Mouse (Mus musculus): ENCODE measurements around the gene Ush2a.

Gene Ush2a

DNA sequence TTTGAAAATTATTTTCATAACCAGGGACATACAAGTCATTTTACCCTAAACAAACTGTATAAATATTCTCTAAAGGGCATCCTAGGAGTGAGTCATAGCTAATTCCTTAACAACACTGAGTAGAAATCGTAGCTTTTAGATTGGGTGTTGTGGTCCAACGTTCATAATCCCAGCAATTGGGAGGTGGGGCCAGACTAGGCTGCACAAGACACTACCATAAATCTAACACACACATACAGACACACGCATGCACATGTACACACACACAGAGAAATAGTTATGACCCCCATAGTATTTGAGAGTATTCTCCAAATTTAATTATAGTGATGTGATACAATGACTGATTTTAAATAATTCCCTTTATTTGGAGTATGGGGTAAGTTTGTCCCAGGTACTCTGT lies 125.5 kb downstream of the Ush2a start:
- no peak for DNase-seq (ENCODE audit: low spot score)

DNA sequence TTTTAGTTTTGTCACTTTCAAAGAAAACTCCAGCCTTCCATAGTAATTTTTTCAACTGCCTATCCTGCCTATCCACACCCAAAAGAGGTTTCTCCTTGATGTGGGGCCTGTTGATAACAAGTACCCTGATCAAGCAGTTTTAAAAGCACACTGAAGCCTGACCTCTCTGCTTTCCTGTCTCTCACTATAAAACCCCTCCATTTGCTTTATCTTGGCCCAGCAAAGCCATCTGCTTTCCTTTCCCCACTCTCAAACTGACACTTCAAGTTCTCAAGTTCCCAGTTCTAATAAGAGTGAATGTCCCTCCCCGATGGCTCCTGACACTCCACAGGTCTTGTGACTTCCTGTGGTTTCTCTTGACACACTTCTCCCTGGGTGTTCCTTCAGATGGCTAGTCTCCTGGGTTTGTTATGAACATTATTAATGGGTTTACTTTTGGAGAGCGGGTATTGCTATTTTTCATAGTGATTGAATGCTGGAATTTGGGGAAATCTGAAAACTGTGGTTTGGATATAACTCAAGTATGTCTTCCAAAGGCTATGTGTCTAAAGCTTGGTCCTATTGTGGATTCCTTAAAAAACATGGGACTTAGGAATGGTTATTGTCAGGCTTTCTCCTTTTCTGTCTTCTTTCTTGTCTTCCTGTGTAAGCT lies 126.1 kb downstream of the Ush2a start:
- no peak for DNase-seq (ENCODE audit: low spot score)

DNA sequence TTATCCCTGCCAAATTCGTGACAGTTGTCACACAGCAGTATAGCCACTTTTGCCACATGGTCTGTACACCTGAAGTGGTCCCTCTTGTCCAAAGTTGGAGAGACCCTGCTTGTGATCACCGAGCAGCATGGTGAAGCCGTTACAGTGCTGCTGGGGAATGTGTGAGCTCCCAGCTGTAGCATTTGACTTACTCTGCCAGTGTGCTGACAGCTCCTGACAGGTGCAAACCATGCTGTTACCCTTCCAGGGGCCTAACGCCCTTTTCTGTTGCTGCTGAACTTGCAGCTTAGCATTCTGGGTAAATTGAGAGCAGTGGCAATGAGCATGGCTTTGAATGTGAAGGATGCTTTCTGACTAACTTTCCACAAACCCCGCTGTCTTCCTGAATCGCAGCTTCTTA lies 128.3 kb downstream of the Ush2a start:
- peak; percentile 8 for DNase-seq (ENCODE audit: low spot score)

DNA sequence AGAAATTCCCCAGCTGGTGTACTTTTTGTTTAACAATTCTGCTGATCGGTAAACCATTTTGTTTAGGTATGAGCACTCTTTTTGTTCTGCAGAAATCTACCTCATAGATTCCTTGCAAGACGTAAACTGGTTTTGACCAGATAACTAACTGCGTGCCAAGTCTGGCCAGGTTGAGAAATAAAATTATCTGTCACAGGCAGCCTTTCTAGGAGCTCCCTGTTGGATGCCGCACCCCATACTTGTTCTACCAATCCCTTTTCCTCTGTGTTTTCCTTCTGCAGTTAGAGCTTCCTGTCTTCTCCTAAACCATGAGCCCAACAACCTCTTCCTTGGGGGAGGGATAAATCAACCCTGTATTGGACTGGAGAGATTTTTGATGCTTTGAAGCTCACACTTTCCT lies 145.4 kb downstream of the Ush2a start:
- no peak for DNase-seq (ENCODE audit: low spot score)

DNA sequence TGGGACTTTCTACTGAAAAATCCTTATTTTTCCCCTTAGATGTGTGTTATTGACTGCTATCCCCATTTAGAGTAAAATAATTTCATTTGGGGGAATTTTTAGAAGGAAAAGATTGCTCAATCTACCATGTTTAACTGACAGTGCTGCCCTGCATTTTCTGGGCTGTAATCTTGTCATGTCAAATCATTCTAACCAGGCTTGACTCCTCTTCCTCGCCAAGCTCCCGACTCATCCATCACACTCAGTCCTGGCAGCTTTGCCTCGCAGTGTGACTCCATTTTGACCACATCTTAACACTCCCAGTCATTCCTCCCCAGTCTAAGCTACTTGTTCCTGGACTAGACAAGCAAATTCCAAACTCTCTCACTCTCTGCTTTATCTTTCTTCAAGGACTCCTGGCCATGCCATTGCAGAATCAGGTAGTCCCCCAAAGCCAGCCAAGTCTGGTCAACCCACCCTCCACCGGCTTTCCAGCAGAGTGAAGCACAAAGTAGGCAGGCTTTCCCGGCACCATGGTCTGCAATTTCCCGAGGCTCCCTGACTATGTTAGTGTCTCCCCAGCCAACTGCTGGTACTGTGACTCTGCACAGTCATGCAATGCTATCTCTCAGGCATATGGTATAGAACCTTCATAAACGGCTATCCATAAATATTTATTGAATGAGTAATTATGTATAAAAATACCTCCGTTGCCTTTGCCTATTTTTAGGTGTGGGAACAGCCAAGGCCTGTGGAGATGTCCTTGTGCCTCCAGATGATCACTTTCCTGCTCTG lies 146.0 kb downstream of the Ush2a start:
- no peak for DNase-seq (ENCODE audit: low spot score)

DNA sequence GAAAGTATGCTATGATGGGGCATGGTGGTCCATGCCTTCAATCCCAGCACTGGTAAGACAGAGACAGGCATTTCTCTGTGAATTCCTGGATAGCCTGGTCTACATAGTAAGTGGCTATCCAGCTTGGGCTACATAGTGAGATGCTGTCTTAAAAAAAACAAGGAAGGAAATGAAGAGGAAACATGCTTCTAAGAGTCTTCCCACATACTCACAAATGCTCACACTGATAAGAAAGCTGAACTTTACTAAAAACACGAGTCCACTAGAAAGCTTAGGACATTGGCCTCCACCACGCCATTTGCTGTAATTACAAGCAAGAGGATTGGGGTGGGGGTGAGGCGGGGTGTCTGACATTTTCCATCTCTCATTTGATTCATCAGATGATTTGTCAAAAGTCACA lies 148.7 kb downstream of the Ush2a start:
- no peak for DNase-seq (ENCODE audit: low spot score)

DNA sequence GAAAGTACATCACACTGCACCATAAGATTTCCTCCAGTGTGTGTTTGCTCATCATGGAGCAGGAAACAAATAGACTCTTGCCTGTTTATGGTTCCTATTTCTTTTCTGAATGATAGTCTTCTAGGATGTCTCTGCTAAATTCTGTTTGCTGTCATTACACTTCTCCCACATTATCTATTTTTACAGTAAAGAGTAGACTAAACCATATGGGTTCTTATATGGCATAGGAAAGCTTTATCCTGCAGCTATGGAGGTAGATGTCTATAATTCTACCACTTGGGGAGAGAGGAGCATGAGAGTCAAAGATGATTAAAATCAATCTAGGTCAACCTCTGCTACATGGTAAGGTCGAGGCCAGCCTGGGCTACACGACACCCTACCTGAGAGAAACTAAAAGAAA lies 158.7 kb downstream of the Ush2a start:
- no peak for DNase-seq (ENCODE audit: low spot score)

DNA sequence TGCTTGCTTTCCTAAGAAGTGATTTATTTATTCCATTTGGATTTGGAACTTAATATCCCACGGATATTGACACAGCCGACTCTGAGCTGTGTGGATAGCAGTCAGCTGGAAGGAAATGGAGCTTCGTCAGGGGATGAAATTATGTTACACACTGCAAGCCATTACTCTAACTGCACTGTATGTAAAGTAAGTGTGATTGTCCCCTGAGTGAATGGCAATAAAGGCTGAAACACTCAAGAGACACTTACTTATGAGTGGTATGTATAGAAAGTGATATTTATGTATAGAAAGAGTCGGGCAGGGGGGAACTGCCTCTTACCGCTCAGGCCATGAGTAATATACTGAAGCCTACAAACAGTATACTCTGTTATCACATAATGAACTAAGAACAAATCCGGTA lies 166.3 kb downstream of the Ush2a start:
- no peak for DNase-seq (ENCODE audit: low spot score)

DNA sequence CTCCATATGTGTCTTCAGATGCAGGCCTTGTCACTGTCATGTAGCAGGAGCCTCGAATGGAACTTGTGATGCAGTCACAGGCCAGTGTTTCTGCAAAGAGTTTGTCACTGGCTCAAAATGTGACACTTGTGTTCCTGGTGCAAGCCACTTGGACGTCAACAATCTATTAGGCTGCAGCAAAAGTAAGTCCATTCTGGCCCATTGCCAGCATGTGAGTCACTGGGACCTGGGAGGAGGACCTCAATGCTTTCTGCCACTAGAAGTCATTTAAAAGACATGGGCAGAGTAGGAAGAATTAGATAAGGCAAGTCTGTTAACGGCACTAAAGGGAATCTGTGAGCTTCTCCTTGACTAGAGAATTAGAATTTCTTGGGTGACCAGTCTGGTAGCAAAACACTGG lies 168.9 kb downstream of the Ush2a start:
- DNase-seq (ENCODE audit: low spot score), result no peak

DNA sequence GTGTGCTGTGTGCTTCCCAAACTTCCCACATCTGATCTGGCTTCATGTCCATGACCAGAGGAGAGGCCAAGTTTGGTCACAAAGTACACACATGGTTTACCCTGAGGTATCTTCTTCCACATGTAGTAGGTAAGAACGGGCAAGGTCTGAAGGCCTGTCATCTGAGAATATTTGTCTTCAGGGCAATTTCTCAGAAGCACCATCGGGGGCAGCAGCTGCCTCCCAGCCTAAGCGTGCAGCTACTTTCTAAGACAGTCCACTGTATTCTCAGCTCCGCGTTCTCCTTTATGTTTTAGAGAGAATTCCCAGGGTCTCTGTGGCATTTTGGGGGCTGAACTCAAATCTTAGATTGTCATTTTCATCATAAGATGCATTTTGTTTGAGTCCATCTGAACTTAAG lies 186.1 kb downstream of the Ush2a start:
- no peak for DNase-seq (ENCODE audit: low spot score)

DNA sequence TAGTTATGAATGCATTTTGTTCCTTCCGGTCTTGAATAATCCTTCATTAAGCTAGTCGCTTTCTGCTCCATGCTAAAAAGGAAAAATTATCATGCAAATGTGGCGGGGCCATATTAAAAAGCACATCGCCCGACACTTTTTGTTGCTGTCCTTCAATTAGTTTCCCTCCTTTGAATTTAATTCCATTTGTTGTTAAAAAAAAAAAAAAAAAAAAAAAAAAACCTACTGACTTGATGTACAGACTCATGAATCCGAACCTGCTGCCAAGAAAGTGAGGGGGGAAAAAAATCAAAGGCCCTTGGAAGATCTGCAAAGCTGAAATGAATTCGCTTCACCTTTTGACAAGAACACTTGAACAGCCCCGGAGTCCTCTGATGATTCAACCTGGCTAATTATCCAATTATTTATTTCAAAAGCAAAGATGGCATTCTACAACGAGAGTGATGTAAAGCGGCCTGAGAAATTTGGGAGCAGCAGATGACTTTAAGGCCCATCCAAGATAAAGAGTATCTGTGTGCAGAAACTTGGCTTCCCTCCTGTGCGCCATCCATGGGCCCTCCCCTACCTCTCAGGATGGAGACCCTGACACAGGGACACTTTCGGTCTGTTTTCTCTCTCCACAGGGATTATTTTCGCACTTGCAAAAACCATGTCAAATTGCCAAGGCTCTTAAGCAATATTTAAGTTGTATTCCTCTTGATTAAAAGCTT lies 194.8 kb downstream of the Ush2a start:
- no peak for DNase-seq (ENCODE audit: low spot score)

DNA sequence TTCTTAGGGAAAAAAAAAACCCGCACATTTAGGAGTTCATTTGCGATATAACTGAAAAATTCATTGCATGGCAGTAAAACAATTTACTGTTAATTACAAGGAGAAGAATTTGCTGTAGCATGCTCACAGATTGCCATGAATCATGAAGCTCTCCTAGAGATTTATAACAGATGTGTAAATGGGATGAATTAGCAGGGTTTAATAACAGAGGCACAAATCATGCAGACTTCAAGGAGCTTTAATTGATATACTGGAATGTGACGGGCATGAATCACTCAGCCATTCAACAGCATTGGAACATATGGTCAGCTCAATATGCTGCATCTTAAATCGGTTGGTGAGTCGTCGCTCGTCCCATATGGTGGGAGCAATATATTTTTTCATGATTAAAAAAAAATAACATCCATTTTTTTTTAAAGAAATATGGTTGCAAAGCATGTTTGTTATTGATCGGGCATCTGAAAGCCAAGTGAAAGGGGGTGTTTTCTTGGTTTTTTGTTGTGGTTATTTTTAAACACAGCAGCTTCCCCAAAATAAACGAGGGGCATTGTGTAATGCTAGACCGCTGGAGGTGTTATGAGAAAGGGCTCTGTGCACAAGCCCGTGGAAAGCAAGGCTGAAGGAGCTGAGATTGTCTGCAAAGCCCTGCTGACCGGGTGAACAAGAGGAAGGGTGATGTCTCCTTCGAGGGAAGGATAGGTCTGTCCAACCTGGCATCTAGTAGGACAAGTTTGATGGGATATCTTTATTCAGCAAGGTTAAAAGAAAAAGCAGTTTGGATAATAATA lies 195.6 kb downstream of the Ush2a start:
- DNase-seq (ENCODE audit: low spot score), result peak; percentile 17

DNA sequence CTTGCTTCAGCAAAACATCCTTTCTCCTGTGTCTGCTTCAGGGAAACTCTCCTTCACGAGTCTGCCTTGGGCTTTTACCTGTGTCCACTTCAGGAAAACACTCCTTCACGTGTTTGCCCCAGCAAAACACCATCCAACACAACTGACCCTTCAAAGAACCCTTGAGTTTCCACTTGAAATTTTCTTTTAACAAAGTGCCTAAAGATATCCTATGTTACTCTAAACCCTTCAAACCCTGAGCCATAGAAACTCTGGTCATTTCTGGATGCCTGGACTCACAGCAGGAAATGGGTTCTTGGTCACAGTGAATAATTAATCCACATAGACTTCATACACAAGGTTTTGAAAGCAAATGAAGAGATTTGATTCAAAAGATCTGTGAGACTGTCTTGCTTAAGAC lies 199.4 kb downstream of the Ush2a start:
- DNase-seq (ENCODE audit: low spot score), result no peak

DNA sequence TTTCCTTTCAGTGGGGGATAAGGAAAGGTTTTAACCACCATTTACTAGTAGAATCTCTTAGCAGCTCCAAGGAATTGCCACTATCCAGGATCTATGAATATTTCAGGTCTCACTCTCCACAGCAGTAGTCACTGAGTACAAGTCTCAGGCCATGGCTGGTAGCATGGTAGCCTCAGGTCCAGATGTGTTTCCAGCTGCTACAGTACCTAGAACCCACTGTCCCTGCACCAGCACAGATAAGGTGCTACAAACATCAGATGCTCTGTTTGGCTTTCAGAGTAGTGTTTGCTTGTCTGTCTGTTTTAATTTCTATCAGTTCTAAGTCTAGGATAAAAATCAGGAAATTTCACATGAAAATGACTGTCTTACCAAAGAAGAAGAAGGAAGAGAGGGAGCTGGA lies 202.8 kb downstream of the Ush2a start:
- DNase-seq (ENCODE audit: low spot score), result no peak

DNA sequence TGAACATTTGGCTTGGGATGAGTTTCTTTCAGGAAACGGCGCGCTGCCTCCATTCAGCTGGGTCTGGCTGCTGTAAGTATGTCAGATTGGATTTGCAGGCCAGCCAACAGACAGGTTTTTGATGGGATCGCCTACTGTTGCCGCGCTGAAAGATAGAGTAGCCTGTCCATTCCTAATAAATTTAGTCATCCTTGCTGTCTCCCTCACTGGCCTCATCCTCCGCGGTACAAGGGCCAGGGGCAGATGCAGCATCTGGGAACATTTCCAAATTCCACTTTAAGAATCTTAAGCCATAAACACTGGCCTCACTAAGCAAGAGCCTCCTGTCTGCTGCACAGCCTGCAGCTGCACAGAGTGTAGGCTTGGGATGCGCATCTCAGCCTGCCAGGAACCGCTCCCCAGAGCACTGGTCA lies 206.6 kb downstream of the Ush2a start:
- DNase-seq (ENCODE audit: low spot score), result no peak

DNA sequence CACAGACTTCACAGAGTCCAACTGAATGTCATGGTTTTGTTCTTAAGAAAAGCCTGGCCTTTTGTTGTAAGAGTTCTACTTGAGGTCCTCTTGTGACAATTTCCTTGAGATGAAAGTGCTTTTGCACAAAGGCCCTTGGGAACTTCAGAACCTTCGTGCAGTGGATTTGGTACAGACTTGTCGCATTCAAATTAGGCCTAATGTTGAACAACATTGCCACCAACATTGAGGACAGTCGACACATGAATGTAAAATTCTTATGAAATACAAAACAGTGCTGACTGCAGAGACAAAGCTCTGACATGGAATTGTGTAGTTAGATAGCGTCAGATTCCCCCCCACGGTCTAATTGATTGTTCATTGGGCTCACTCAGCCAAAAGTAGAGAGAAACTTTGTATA lies 243.1 kb downstream of the Ush2a start:
- no peak for DNase-seq (ENCODE audit: low spot score)

DNA sequence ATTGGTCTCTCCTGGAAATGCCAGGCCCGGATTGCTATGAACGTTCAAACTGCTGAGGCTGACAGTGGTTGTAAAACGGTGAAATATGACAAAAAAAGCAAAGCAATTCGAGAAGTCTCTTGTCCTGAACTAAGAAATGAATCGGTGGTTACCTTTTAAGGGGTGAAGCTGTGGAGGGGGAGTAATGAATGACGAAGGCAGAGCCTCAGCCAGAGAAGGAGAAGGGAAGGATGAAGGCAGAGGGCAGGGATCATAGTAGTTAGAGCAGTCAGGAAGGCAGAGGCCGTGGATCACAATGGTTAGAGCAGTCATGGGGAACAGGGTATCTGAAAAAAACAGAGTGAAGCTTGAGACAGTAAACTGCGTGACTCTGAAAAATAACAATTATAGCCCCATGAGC lies 257.0 kb downstream of the Ush2a start:
- DNase-seq (ENCODE audit: low spot score), result no peak

DNA sequence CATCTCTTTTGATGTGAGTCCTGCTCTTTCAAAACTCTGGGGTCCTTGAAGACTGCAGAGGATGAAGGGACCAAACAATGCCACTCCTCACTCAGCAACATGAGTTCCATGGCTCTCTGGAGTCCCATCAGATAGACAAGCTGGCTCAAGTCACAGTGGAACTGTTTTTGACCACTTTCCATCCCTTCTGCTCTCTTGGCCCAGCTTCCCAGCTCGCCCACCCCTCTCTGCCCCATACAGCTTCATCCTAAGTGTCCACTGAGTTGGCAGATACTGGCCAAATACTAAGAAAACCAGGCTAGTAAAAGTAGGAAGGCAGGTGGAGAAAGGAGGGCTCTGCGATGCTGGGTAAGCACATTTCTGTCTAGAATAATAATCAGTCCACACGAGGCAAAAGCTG lies 265.6 kb downstream of the Ush2a start:
- no peak for DNase-seq (ENCODE audit: low spot score)

DNA sequence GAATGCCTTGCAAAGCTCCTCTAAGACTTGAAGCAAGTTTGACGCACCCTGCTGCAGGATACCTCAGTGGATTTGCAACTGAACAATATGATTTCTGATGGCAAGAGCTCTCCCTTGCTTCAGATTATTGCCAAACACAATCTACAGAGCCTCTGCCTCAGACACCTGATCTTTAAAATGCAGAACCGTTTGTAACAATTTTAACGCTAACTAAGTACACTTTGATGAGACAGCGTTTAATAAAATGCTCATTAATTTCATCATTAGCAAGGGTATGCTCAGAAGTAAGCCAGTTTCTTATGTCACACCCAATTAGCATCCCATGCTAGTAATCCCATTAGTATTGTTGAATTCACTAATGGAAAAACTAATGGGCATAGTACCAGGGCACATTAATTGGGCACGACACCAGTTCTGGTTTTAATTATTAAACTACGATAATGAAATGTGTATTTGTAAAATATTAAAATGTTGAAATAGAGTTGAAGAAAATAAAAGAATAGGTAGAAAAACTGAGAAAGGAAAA lies 267.8 kb downstream of the Ush2a start:
- no peak for DNase-seq (ENCODE audit: low spot score)

DNA sequence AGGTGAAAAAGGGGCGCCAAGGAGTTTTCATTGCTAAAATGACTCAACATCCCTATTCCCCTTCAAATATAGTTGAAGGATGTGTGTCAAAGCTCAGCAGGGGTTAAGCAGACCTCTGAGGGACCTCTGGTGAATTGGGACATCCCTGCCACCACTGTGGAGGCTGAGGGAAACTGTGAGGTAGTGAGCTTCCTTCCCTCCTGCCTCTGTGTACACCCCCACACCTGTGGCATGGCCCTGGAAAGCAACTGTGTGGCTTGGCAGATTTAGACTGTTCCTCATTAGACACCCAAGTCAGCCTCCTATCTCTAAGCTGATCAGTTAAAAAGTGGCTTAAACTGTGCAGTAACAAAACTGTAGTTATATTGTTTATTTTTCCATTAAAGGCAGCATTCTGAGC lies 275.2 kb downstream of the Ush2a start:
- DNase-seq (ENCODE audit: low spot score), result no peak

DNA sequence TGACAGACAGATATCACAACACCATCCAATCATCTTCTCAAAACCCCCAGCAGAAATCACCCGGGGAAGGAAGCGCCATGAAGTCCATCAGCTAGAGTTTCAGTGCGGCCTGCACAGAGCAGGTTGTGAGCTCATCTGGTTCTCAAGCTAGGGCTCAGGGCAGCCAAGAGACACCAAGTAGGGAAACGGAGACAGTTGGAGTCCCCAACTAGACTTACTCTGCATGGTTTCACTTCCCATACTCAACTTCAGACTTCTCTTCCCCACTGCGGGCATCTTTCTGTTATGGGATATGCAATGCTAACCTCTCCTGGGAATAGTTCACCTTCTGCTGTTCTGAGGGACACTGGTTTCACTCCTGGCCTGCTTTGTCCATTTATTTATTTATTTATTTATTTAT lies 277.8 kb downstream of the Ush2a start:
- no peak for DNase-seq (ENCODE audit: low spot score)

DNA sequence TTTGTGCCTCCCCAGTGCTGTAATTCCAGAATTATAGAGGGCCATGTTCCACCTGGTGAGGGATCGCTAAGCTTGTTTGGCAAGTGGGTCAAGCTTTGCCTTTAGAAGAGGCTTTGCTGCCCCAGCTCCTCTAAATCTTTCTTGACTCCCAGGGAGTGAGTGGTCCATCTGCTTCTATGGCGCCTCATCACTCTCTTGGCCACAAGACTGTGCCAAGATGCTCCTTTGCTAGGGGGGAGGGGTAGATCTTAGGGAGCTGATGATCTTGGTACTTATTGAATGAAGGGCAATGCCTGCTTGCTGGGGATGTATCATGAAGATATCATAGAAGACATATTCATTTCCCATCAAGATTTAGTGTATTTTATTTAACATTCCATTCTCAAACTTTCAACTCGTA lies 279.7 kb downstream of the Ush2a start:
- no peak for DNase-seq (ENCODE audit: low spot score)

All from embryo, embryonic 10 days (tissue).